Mouse (Mus musculus): ENCODE measurements around the gene Tspan18. TPM values are rescaled to one million over a fixed set of nuclear protein-coding genes. Genes with fewer than 3 reads are reported as not detected.

The Tspan18 gene
- polyA plus RNA-seq, 1 experiment: 0.06 TPM

DNA sequence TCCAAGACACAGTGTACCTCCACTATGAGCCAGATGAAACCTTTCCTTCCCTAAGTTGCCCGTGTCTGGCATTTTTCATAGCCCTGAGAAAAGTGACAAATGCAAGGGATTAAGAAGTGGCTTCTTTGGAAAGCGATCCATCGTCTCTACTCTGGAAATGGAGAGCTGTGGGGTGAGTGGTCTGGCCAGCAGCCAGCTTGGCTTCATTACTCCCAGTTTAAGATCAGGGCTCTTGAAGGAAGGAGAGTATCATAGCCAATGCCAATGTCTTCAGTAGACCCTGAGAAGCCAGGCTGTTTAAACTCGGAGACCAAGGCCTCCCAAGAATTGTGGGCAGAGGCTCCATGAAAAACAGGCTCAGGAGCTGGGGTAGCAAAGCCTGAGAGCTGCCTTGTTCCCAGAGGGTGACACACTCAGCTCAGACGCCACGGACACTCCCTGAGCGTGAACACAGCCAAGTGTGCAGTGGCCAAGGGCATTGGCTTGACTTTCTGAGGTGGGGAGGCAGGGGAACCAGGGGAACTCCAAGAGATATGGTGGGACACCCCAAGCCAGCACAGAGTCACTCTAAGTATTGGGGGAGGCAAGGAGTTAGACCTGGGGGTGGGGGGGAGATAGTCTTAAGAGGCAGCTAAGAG, 115.8 kb downstream of the Tspan18 start:
- H3ac ChIP-seq (ENCODE audit: control insufficient read depth, insufficient read length, low read depth): no peak overlapping the region
- H3K79me2 ChIP-seq (ENCODE audit: control insufficient read depth, insufficient read depth): no peaks in the 10 kb centered on the region
- TF ChIP-seq MAX (IDR thresholded peaks at IDR 0.05) (no peak), CTCF (IDR thresholded peaks at IDR 0.05; ENCODE audit: control insufficient read depth, insufficient read depth, insufficient read length) (no peak), FOSL1 (IDR thresholded peaks at IDR 0.05; ENCODE audit: insufficient read depth, low read length, poor library complexity, severe bottlenecking) (no peak), MYOD1 (IDR thresholded peaks at IDR 0.05; ENCODE audit: control insufficient read depth, insufficient read length, low read depth) (no peak), USF1 (IDR thresholded peaks at IDR 0.05; ENCODE audit: low read depth) (no peak), CEBPB (IDR thresholded peaks at IDR 0.05; ENCODE audit: low read depth) (no peak), MYOG (IDR thresholded peaks at IDR 0.05; ENCODE audit: control insufficient read depth, extremely low read depth, insufficient read length) (no peak)
- peaks cover 33% of the 10 kb centered on the region for H3K27me3 ChIP-seq (ENCODE audit: control insufficient read depth, insufficient read depth, insufficient read length)
- no peaks in the 10 kb centered on the region for H3K36me3 ChIP-seq (ENCODE audit: control insufficient read depth, insufficient read depth)
- H3K4me3 ChIP-seq (ENCODE audit: insufficient read depth, poor library complexity, severe bottlenecking): no peak overlapping the region
- H3K79me3 ChIP-seq (ENCODE audit: low read depth): no peaks in the 10 kb centered on the region

DNA sequence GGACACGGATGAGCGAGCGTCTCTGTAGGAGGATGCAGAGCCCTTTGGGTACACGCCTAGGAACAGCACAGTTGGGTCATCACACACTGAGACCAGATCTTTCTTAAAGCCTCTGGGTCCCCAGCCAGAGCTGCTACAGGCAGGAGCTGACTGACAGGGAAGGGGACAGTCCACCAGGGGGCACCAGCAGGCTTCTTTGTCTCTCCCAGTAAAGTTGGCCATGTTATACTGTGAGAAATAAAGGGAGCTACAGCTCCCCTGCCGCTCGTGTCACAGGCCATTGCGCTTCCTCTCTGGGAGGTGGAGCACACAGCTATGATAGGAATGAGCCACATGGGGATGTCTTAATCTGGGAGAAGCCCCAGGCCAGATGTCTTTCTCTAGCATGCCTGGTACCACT, 117.3 kb downstream of the Tspan18 start:
- Histone ChIP-seq H3K79me3 (ENCODE audit: low read depth) (no peaks in the 10 kb centered on the region), H3K27me3 (ENCODE audit: control insufficient read depth, insufficient read depth, insufficient read length) (peaks cover 19% of the 10 kb centered on the region), H3K79me2 (ENCODE audit: control insufficient read depth, insufficient read depth) (no peaks in the 10 kb centered on the region), H3K36me3 (ENCODE audit: control insufficient read depth, insufficient read depth) (no peaks in the 10 kb centered on the region), H3K4me3 (ENCODE audit: insufficient read depth, poor library complexity, severe bottlenecking) (no peak overlapping the region), H3ac (ENCODE audit: control insufficient read depth, insufficient read length, low read depth) (no peak overlapping the region)
- TF ChIP-seq USF1 (IDR thresholded peaks at IDR 0.05; ENCODE audit: low read depth) (no peak), CTCF (IDR thresholded peaks at IDR 0.05; ENCODE audit: control insufficient read depth, insufficient read depth, insufficient read length) (peak; percentile 63), MAX (IDR thresholded peaks at IDR 0.05) (no peak), FOSL1 (IDR thresholded peaks at IDR 0.05; ENCODE audit: insufficient read depth, low read length, poor library complexity, severe bottlenecking) (no peak), MYOG (IDR thresholded peaks at IDR 0.05; ENCODE audit: control insufficient read depth, extremely low read depth, insufficient read length) (no peak), CEBPB (IDR thresholded peaks at IDR 0.05; ENCODE audit: low read depth) (no peak)

GRCm38 (mm10) chr2:93215790-93216189, 118.5 kb downstream of the Tspan18 start:
- TF ChIP-seq USF1 (IDR thresholded peaks at IDR 0.05; ENCODE audit: low read depth) (no peak), MYOG (IDR thresholded peaks at IDR 0.05; ENCODE audit: control insufficient read depth, extremely low read depth, insufficient read length) (no peak)
- Histone ChIP-seq H3K79me2 (ENCODE audit: control insufficient read depth, insufficient read depth) (no peaks in the 10 kb centered on the region), H3K4me3 (ENCODE audit: insufficient read depth, poor library complexity, severe bottlenecking) (no peak overlapping the region), H3K36me3 (ENCODE audit: control insufficient read depth, insufficient read depth) (no peaks in the 10 kb centered on the region), H3K79me3 (ENCODE audit: low read depth) (no peaks in the 10 kb centered on the region), H3ac (ENCODE audit: control insufficient read depth, insufficient read length, low read depth) (no peak overlapping the region), H3K27me3 (ENCODE audit: control insufficient read depth, insufficient read depth, insufficient read length) (peaks cover 11% of the 10 kb centered on the region)

- no peaks in the 10 kb centered on the region for H3K79me3 ChIP-seq (ENCODE audit: low read depth)
- H3K36me3 ChIP-seq (ENCODE audit: control insufficient read depth, insufficient read depth): no peaks in the 10 kb centered on the region
- TF ChIP-seq FOSL1 (IDR thresholded peaks at IDR 0.05; ENCODE audit: insufficient read depth, low read length, poor library complexity, severe bottlenecking) (no peak), CEBPB (IDR thresholded peaks at IDR 0.05; ENCODE audit: low read depth) (no peak), MYOG (IDR thresholded peaks at IDR 0.05; ENCODE audit: control insufficient read depth, extremely low read depth, insufficient read length) (no peak), MAX (IDR thresholded peaks at IDR 0.05) (no peak), CTCF (IDR thresholded peaks at IDR 0.05; ENCODE audit: control insufficient read depth, insufficient read depth, insufficient read length) (no peak), USF1 (IDR thresholded peaks at IDR 0.05; ENCODE audit: low read depth) (no peak), MYOD1 (IDR thresholded peaks at IDR 0.05; ENCODE audit: control insufficient read depth, insufficient read length, low read depth) (no peak)
- H3K27me3 ChIP-seq (ENCODE audit: control insufficient read depth, insufficient read depth, insufficient read length): peaks cover 17% of the 10 kb centered on the region
- H3K79me2 ChIP-seq (ENCODE audit: control insufficient read depth, insufficient read depth): no peaks in the 10 kb centered on the region
- no peak overlapping the region for H3K4me3 ChIP-seq (ENCODE audit: insufficient read depth, poor library complexity, severe bottlenecking)
- H3ac ChIP-seq (ENCODE audit: control insufficient read depth, insufficient read length, low read depth): no peak overlapping the region
These were observed 120.1 kb downstream of the Tspan18 start for GRCm38 (mm10) chr2:93214192-93214591.

GRCm38 (mm10) chr2:93212865-93213264, 121.4 kb downstream of the Tspan18 start:
- no peaks in the 10 kb centered on the region for H3K79me3 ChIP-seq (ENCODE audit: low read depth)
- no peaks in the 10 kb centered on the region for H3K79me2 ChIP-seq (ENCODE audit: control insufficient read depth, insufficient read depth)
- H3ac ChIP-seq (ENCODE audit: control insufficient read depth, insufficient read length, low read depth): no peak overlapping the region
- H3K4me3 ChIP-seq (ENCODE audit: insufficient read depth, poor library complexity, severe bottlenecking): no peak overlapping the region
- TF ChIP-seq CTCF (IDR thresholded peaks at IDR 0.05; ENCODE audit: control insufficient read depth, insufficient read depth, insufficient read length) (no peak), MYOD1 (IDR thresholded peaks at IDR 0.05; ENCODE audit: control insufficient read depth, insufficient read length, low read depth) (no peak), USF1 (IDR thresholded peaks at IDR 0.05; ENCODE audit: low read depth) (no peak), CEBPB (IDR thresholded peaks at IDR 0.05; ENCODE audit: low read depth) (no peak)
- peaks cover 25% of the 10 kb centered on the region for H3K27me3 ChIP-seq (ENCODE audit: control insufficient read depth, insufficient read depth, insufficient read length)
- H3K36me3 ChIP-seq (ENCODE audit: control insufficient read depth, insufficient read depth): no peaks in the 10 kb centered on the region

DNA sequence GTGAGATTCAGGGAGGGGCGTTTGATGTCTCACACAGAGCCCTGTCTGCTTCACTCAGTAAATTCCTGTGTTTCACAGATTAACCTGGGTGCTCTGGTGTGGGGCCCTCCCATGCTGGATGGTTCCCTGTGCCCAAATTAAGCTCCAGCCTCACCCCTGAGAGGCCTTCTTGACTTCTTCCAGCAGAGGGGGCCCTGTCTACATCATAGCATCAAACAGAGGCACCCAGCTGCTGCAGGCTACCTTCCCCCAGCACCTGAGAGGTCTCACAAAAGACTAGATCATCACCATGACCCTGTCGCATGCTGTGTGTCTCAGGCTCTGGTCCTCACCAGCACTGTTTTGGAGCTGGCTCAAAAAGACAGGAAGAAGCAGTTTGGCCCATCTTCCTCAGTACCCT, 121.9 kb downstream of the Tspan18 start:
- Histone ChIP-seq H3K4me3 (ENCODE audit: insufficient read depth, poor library complexity, severe bottlenecking) (no peak overlapping the region), H3K79me2 (ENCODE audit: control insufficient read depth, insufficient read depth) (no peaks in the 10 kb centered on the region), H3ac (ENCODE audit: control insufficient read depth, insufficient read length, low read depth) (no peak overlapping the region), H3K27me3 (ENCODE audit: control insufficient read depth, insufficient read depth, insufficient read length) (peaks cover 30% of the 10 kb centered on the region), H3K79me3 (ENCODE audit: low read depth) (no peaks in the 10 kb centered on the region), H3K36me3 (ENCODE audit: control insufficient read depth, insufficient read depth) (no peaks in the 10 kb centered on the region)
- no peak for TF ChIP-seq MYOG (IDR thresholded peaks at IDR 0.05; ENCODE audit: control insufficient read depth, extremely low read depth, insufficient read length)
- no peak for TF ChIP-seq CEBPB (IDR thresholded peaks at IDR 0.05; ENCODE audit: low read depth)
- TF ChIP-seq MAX (IDR thresholded peaks at IDR 0.05): no peak
- no peak for TF ChIP-seq FOSL1 (IDR thresholded peaks at IDR 0.05; ENCODE audit: insufficient read depth, low read length, poor library complexity, severe bottlenecking)
- TF ChIP-seq MYOD1 (IDR thresholded peaks at IDR 0.05; ENCODE audit: control insufficient read depth, insufficient read length, low read depth): no peak
- TF ChIP-seq USF1 (IDR thresholded peaks at IDR 0.05; ENCODE audit: low read depth): no peak
- TF ChIP-seq CTCF (IDR thresholded peaks at IDR 0.05; ENCODE audit: control insufficient read depth, insufficient read depth, insufficient read length): no peak

Data from C2C12 (cell line).